Mouse (Mus musculus) right cerebral cortex, adult 2 months (tissue): Measurements from ENCODE around the gene Bex1.

ENCODE experiments used
- DNase-seq, 2 experiments: peaks; one replicate each; pipeline ENCODE4 v3.0.0; 2021 to 2022; ENCODE audit warnings: low spot score in 2 of 2

The Bex1 gene

DNA sequence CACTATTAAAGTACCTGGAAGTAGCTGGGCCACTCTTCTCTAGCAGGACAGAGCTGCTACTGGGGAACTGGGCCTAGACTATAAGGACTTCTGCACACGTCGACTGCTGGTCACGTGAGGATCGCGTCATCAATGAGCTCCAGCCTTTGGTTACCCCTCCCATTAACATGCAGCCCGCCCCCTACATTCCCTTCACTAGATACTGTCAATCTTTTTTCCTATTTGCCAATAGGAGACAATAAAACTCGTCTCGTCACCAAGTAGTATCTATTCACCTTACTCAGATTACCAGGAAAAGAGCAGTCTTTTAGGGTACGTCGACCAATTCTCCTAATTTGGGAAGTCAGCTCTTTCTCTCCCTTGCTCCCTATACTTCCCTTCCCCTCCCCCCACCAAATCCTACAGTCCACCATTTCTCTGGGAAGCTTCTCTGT lies 43.2 kb downstream of the Bex1 start, which contains the start of gene Tceal8:
TSS of gene Tceal8 (minus strand) at position 225 of the 434 bp plus-strand sequence.
- peak; percentile 68 to 78 for DNase-seq

GRCm38 (mm10) chrX:136171189-136172117 lies 43.9 kb downstream of the Bex1 start:
- DNase-seq: peak; percentile 40 to 46

DNA sequence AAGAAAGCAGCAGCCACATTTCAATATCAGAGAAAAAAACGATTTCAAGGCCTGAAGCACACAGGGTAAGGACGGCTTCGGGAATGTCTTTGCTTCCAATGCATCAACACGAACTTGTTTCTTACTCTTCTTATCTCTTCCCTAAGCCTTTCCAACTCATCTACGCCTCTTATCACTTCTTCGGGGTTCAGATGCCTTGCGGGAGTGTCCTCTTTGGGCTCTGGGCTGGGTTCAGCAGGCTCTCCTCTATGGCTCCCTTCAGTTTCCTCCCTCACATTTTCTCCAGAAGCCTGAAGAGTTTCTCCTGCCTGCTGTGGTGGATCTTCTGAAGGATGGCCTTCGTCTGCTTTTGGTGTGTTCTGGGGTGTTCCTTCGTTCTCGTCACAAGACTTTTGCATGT lies 44.7 kb downstream of the Bex1 start:
- no peak for DNase-seq
